Mouse (Mus musculus) lung, postnatal 0 days (tissue): ENCODE data around the gene Gm20604. TPM values are rescaled to one million over a fixed set of nuclear protein-coding genes. Genes with fewer than 3 reads are reported as not detected.
A peak's percentile ranks its signal among the peaks of the same experiment; 100 is the strongest.

Source experiments
- ATAC-seq: fragments of 200-750 bp; cut with Nextera tagmentation; 2 replicates; pipeline ENCODE4 v1.8.0; 2017; ENCODE audit warnings: moderate library complexity
- DNase-seq: peaks from one replicate; pipeline ENCODE4 v3.0.0-alpha.2; 2016; ENCODE audit warnings: low spot score
- H3K27ac ChIP-seq: fragments of 300-500 bp; sonication (generic); 2 replicates; pipeline ENCODE4 v1.5.1; 2014; ENCODE audit warnings: antibody characterized with exemption, mild to moderate bottlenecking, low read length, mixed read lengths
- H3K27me3 ChIP-seq: fragments of 300-500 bp; sonication (generic); replicated peaks from 2 replicates; pipeline ENCODE4 v1.6.1; 2014; ENCODE audit warnings: low read length, mixed read lengths; ENCODE audit not compliant: insufficient read depth
- H3K36me3 ChIP-seq: fragments of 300-500 bp; sonication (generic); 2 replicates; pipeline ENCODE4 v1.6.1; 2014; ENCODE audit warnings: low read length, mixed read lengths; ENCODE audit not compliant: insufficient read depth
- H3K4me1 ChIP-seq: fragments of 300-500 bp; sonication (generic); 2 replicates; pipeline ENCODE4 v1.6.1; 2014; ENCODE audit warnings: antibody characterized with exemption, low read depth, low read length, mixed read lengths; ENCODE audit not compliant: insufficient read depth
- H3K4me2 ChIP-seq: fragments of 300-500 bp; sonication (generic); replicated peaks from 2 replicates; pipeline ENCODE4 v1.6.1; 2014; ENCODE audit warnings: low read depth, mild to moderate bottlenecking, low read length, moderate library complexity, mixed read lengths
- H3K4me3 ChIP-seq: fragments of 300-500 bp; sonication (generic); 2 replicates; pipeline ENCODE4 v1.5.1; 2014; ENCODE audit warnings: low read depth, low read length
- H3K9ac ChIP-seq: fragments of 300-500 bp; sonication (generic); replicated peaks from 2 replicates; pipeline ENCODE4 v1.6.1; 2014; ENCODE audit warnings: low read depth, mild to moderate bottlenecking
- H3K9me3 ChIP-seq: fragments of 300-500 bp; sonication (generic); 2 replicates; pipeline ENCODE4 v1.6.1; 2016; ENCODE audit warnings: low read length, mixed read lengths
- CTCF ChIP-seq: IDR thresholded peaks from 2 replicates; pipeline ENCODE4 v1.5.1; 2016; ENCODE audit warnings: antibody characterized with exemption, mild to moderate bottlenecking
- EP300 ChIP-seq: IDR thresholded peaks from 2 replicates; pipeline ENCODE4 v1.6.1; 2016; ENCODE audit warnings: antibody characterized with exemption, mild to moderate bottlenecking, control low read depth
- whole genome bisulfite sequencing: fragments of 180-500 bp; shearing (Covaris S2); extraction: QIAGEN DNeasy Blood & Tissue Kit; methylation state at CpG from one replicate; pipeline ENCODE4 v1.1.7; 2014; 5-methylcytosine and 5-hydroxymethylcytosine counted together
- polyA plus RNA-seq: library from polyadenylated mRNA; unstranded; fragments of >200 nt; fragmentation: Nextera tagmentation; extraction: Ambion mirVana; gene quantifications from 2 replicates; pipeline ENCODE4 v1.2.1, GENCODE M21; 2015

Gene Gm20604
- polyA plus RNA-seq, 1 experiment from 2014 or later: 11.8 TPM

DNA sequence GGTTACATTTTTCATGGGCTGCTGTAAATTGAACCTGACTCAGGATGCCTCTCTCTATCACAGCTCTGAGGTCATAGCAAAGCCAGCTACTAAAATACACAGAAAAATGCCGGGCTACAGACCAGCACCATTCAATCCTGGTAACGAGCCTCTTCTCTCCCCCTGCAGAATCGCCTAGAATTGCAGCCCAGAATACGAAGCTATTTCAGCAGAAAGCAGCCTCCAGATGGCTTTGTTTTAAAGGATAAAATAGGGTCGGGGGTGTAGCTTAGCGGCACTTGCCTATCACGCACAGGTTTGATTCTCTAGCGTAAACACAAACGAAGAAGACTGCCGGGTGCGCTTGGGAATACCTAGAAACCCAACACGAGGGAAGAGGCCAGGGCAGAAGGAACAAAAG, 58.0 kb downstream of the Gm20604 start:
- H3K9ac ChIP-seq: no peak overlapping the region
- ATAC-seq: no peak
- TF ChIP-seq CTCF: no peak
- H3K36me3 ChIP-seq: no peaks in the 10 kb centered on the region
- no peak for DNase-seq
- no peaks in the 10 kb centered on the region for H3K27me3 ChIP-seq
- no peak overlapping the region for H3K27ac ChIP-seq
- 63% methylated on average over 12 of the region's 12 CpGs for WGBS
- no peak overlapping the region for H3K4me3 ChIP-seq
- no peak overlapping the region for H3K4me2 ChIP-seq
- no peaks in the 10 kb centered on the region for H3K9me3 ChIP-seq
- H3K4me1 ChIP-seq: peaks cover 21% of the 10 kb centered on the region; the same call in 1 of the 2 replicates

DNA sequence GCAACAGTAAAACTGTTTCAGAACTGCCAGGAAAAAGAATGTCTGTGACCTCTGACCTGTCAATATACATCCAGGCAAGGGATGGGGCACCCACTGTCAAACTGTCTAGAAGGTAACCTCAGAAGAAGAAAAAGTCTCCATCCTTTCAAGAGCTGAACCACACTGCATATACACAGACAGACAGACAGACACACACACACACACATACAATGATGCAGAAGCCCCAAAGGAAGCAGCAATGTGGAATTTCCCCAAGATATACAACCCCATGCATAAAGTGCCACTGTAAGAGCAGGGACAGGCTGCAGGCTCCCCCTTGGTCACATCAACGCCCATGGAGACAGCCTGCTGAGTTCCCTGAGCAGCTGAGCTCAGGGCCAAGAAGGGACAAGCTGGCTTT, 59.3 kb downstream of the Gm20604 start:
- DNase-seq: no peak
- Histone ChIP-seq H3K36me3 (no peaks in the 10 kb centered on the region), H3K9me3 (no peaks in the 10 kb centered on the region), H3K4me1 (peaks cover 19% of the 10 kb centered on the region; the same call in 1 of the 2 replicates), H3K4me2 (no peak overlapping the region), H3K9ac (no peak overlapping the region), H3K27ac (no peak overlapping the region), H3K4me3 (no peak overlapping the region), H3K27me3 (no peaks in the 10 kb centered on the region)
- no peak for TF ChIP-seq EP300
- no peak for TF ChIP-seq CTCF
- WGBS: 36% methylated on average over 1 of the region's 1 CpGs
- ATAC-seq: no peak

DNA sequence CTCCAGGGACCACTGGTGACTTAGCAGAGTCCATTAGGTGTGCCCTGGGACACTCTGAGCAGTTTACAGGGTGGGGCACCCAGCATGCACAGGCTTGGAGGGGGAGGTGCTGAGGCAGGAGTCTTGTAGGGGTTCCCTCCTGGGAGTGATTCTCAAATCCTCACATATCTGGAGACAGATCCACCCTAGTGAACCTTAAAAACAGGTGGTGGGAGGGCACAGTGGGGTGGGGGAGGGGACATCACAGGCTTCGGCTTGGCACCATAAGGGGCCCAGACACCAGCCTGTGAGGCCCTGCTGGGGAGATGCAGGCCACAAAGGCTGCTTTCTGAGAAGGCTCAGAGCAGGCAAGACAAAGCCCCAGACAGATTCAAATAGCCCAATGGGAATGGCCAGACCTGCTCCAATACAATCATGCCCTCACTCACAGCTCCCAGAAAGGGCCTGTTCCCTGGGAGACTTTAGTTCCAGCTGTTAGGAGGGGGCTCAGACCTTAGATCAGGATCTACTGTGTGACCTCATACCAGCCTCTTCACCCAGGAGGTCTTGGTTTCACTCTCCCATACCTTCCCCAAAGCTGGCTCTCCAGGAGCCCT, 60.3 kb downstream of the Gm20604 start:
- TF ChIP-seq CTCF (no peak), EP300 (no peak)
- no peak overlapping the region for H3K27ac ChIP-seq
- WGBS: 60% methylated on average over 1 of the region's 1 CpGs
- H3K4me1 ChIP-seq: peaks cover 12% of the 10 kb centered on the region; the same call in 1 of the 2 replicates
- H3K9ac ChIP-seq: no peak overlapping the region
- peak; percentile 33; the same call in 1 of the 2 replicates for ATAC-seq
- no peak for DNase-seq
- H3K27me3 ChIP-seq: no peaks in the 10 kb centered on the region
- no peak overlapping the region for H3K4me3 ChIP-seq
- H3K9me3 ChIP-seq: no peaks in the 10 kb centered on the region
- no peaks in the 10 kb centered on the region for H3K36me3 ChIP-seq
- no peak overlapping the region for H3K4me2 ChIP-seq

DNA sequence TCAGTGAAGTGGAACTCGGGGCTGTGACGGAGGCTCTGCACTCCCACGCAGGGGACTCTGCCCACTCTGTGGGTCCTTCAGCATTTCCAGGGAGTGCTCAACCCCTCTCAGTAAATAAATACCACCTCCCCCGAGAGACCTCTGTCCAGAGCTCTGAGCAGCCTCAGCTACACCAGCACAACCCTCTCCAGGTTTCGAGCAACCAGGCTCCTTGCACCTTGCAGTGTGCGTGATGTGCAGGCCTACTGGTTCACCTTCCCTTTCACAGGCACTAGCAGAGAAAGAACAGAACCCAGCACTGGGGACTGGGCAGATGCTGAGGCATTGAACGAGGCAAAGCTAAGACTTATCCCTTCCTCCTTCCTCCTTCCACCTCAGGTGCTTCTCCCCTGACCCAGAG, 61.1 kb downstream of the Gm20604 start:
- Histone ChIP-seq H3K4me3 (no peak overlapping the region), H3K36me3 (no peaks in the 10 kb centered on the region), H3K27ac (no peak overlapping the region), H3K27me3 (no peaks in the 10 kb centered on the region), H3K9ac (no peak overlapping the region), H3K4me1 (0 out of 2 replicates have a peak, but pooled peaks cover 4% of the 10 kb centered on the region), H3K4me2 (no peak overlapping the region), H3K9me3 (no peaks in the 10 kb centered on the region)
- TF ChIP-seq EP300: no peak
- TF ChIP-seq CTCF: no peak
- DNase-seq (no peak), ATAC-seq (no peak)
- WGBS: 62% methylated on average over 7 of the region's 7 CpGs

DNA sequence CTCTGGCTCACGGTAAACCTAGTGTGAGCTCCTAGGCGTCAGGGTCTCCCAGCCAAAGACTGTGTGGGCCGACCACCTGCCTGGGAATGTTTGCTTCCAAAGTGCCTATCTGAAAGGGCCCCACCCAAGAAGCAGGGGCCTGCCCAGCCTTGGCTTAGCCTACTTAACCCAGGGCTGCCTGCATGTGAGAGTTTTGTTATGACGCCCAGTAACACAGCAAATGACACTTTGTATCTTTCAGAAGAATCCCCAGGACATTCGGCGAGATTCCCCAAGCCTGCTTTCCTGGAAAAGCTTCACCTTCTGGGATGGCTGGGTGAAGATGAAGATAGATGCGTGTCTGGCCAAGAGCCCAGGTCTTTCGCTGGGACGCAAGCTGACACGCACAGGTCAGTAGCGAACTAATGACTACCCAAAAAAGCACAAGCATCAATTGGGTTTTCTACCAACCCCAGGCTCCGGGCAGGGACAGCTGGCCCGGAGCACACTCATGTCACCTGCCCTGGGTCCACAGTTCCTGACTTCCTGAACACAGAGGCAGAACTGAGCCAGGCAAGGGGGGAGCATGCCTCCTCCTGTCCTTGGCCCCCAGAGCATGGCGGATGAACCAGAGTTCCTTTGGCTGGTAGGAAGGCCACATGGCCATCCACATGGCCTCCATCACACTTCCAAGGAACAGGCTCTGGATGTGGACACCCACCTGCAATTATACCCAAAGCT, 61.7 kb downstream of the Gm20604 start:
- no peaks in the 10 kb centered on the region for H3K9me3 ChIP-seq
- ATAC-seq (no peak), DNase-seq (no peak)
- no peaks in the 10 kb centered on the region for H3K36me3 ChIP-seq
- no peak overlapping the region for H3K27ac ChIP-seq
- H3K9ac ChIP-seq: no peak overlapping the region
- TF ChIP-seq CTCF (no peak), EP300 (no peak)
- H3K27me3 ChIP-seq: no peaks in the 10 kb centered on the region
- 72% methylated on average over 14 of the region's 14 CpGs for WGBS
- no peak overlapping the region for H3K4me3 ChIP-seq
- no peaks in the 10 kb centered on the region for H3K4me1 ChIP-seq
- H3K4me2 ChIP-seq: no peak overlapping the region

DNA sequence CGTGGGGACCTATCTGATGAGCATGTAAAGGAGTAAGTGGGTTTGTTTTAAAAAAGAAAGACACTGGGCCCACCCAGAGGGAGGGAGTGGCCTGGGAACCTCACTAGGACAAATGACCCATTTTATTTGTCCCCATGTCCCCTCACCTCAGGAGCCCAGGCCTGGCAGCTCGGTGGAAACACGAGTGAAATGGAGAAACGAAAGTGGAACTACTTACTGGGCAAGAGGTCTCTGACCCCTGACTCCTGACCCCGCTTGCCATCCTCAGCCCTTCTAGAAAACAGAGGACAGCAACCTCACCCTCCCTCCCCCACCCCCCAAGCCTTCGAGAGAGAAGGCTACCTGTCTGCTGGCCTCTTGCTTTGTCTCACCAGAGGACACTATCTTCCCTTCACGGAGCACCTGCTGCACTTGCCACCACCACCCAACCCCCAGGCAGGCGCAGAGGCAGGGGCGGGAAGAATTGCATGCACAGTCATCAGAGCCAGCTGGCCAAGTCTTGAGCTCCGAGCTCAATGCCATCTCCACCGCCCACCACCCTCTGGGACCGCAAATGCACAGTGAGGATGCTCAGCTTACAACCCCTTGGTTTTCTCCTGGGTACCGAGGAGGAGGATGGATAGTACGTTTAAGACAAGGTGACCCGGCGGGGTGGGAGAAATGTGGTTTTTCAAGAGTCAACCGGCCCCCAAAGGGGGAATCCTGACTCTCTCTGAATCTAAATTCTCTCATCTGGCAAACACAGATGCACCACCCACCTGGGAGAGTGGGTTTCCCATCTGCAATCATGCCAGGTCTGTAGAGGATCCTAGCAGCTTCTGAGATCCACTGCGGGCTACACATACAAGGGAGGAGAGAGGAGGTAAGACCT, 62.9 kb downstream of the Gm20604 start:
- ATAC-seq (no peak), DNase-seq (no peak)
- Histone ChIP-seq H3K27me3 (no peaks in the 10 kb centered on the region), H3K9me3 (no peaks in the 10 kb centered on the region), H3K4me3 (no peak overlapping the region), H3K4me2 (no peak overlapping the region), H3K9ac (no peak overlapping the region), H3K27ac (no peak overlapping the region), H3K4me1 (no peaks in the 10 kb centered on the region), H3K36me3 (no peaks in the 10 kb centered on the region)
- TF ChIP-seq EP300: no peak
- no peak for TF ChIP-seq CTCF
- 69% methylated on average over 18 of the region's 18 CpGs for WGBS
